Mouse (Mus musculus) embryonic facial prominence, embryonic 14.5 days (tissue): ENCODE data around the gene Lyst. TPM values are rescaled to one million over a fixed set of nuclear protein-coding genes. Genes with fewer than 3 reads are reported as not detected.
"Not testable (repeated sequence)": the region's sequence is repeated elsewhere in the genome, so short reads cannot be mapped to it uniquely, and the experiment has no call there.

ENCODE experiments used
- ATAC-seq: fragments of 200-750 bp; cut with Nextera tagmentation; 2 replicates; pipeline ENCODE4 v1.8.0; 2017; ENCODE audit warnings: low read depth, moderate number of reproducible peaks, moderate TSS enrichment
- DNase-seq: peaks from one replicate; pipeline ENCODE4 v3.0.0-alpha.2; 2015; ENCODE audit warnings: low spot score
- H3K27ac ChIP-seq: fragments of 300-500 bp; sonication (generic); replicated peaks from 2 replicates; pipeline ENCODE4 v1.5.1; 2014; ENCODE audit warnings: low read depth, mild to moderate bottlenecking, low read length, moderate library complexity
- H3K27me3 ChIP-seq: fragments of 300-500 bp; sonication (generic); replicated peaks from 2 replicates; pipeline ENCODE4 v1.6.1; 2014; ENCODE audit warnings: low read length; ENCODE audit not compliant: control insufficient read depth, insufficient read depth
- H3K36me3 ChIP-seq: fragments of 300-500 bp; sonication (generic); 2 replicates; pipeline ENCODE4 v1.6.1; 2014; ENCODE audit warnings: low read length, mixed read lengths; ENCODE audit not compliant: control insufficient read depth, insufficient read depth
- H3K4me1 ChIP-seq: fragments of 300-500 bp; sonication (generic); 2 replicates; pipeline ENCODE4 v1.6.1; 2014; ENCODE audit warnings: antibody characterized with exemption, low read length; ENCODE audit not compliant: control insufficient read depth, insufficient read depth
- H3K4me2 ChIP-seq: fragments of 300-500 bp; sonication (generic); 2 replicates; pipeline ENCODE4 v1.6.1; 2014; ENCODE audit warnings: low read depth, mild to moderate bottlenecking, low read length, moderate library complexity, mixed read lengths
- H3K4me3 ChIP-seq: fragments of 300-500 bp; sonication (generic); 2 replicates; pipeline ENCODE4 v1.5.1; 2014; ENCODE audit warnings: low read depth, mild to moderate bottlenecking, low read length
- H3K9ac ChIP-seq: fragments of 300-500 bp; sonication (generic); 2 replicates; pipeline ENCODE4 v1.6.1; 2014; ENCODE audit warnings: low read depth, mild to moderate bottlenecking, low read length, moderate library complexity, mixed read lengths
- H3K9me3 ChIP-seq: fragments of 300-500 bp; sonication (generic); 2 replicates; pipeline ENCODE4 v1.6.1; 2016; ENCODE audit warnings: low read length; ENCODE audit not compliant: control insufficient read depth
- WGBS: fragments of 180-500 bp; shearing (Covaris S2); extraction: QIAGEN DNeasy Blood & Tissue Kit; methylation state at CpG from one replicate; pipeline ENCODE4 v1.1.7; 2014; 5-methylcytosine and 5-hydroxymethylcytosine counted together
- polyA plus RNA-seq: library from polyadenylated mRNA; unstranded; fragments of >200 nt; fragmentation: Nextera tagmentation; extraction: Ambion mirVana; gene quantifications from 2 replicates; pipeline ENCODE4 v1.2.1, GENCODE M21; 2014

The Lyst gene
- polyA plus RNA-seq, 1 experiment from 2014 or later, result 4.5 TPM

DNA sequence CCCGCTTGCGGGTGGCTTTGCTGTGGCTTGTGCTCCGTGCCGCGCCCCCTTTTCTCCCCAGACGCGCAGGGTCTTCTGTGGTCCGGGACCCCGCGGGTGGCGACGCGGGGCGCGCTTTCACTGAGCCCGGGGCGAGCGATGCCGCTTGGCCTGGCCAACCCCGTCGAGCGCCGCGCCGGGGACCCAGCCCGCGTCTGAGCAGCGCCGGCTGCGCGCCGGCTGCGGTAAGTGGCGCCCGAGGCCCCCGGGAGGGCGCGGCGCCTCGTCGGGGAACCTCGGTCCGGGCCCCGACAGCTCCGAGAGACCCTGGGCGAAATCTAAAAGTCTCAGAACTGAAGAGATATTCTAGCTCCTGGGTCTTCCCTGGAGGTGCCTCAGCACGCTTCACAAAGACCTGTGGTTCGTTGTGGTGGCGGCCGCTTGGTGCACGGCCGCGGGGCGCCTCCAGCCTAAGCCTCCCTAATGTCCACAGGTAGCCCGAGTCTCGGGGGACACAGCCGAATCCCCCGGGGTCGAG is 194.3 kb downstream of the Lyst start:
- DNase-seq, result no peak
- no peak overlapping the region for H3K27ac ChIP-seq
- WGBS, result 0% methylated on average over 10 of the region's 59 CpGs
- peak overlapping the region; percentile 60 for H3K4me3 ChIP-seq
- peak; percentile 64 for ATAC-seq
- H3K4me2 ChIP-seq, result peak overlapping the region; percentile 95
- H3K9me3 ChIP-seq, result no peaks in the 10 kb centered on the region
- H3K36me3 ChIP-seq, result no peaks in the 10 kb centered on the region
- peaks cover 33% of the 10 kb centered on the region for H3K27me3 ChIP-seq
- peaks cover 9% of the 10 kb centered on the region; the same call in 1 of the 2 replicates for H3K4me1 ChIP-seq
- H3K9ac ChIP-seq, result peak overlapping the region; percentile 58

DNA sequence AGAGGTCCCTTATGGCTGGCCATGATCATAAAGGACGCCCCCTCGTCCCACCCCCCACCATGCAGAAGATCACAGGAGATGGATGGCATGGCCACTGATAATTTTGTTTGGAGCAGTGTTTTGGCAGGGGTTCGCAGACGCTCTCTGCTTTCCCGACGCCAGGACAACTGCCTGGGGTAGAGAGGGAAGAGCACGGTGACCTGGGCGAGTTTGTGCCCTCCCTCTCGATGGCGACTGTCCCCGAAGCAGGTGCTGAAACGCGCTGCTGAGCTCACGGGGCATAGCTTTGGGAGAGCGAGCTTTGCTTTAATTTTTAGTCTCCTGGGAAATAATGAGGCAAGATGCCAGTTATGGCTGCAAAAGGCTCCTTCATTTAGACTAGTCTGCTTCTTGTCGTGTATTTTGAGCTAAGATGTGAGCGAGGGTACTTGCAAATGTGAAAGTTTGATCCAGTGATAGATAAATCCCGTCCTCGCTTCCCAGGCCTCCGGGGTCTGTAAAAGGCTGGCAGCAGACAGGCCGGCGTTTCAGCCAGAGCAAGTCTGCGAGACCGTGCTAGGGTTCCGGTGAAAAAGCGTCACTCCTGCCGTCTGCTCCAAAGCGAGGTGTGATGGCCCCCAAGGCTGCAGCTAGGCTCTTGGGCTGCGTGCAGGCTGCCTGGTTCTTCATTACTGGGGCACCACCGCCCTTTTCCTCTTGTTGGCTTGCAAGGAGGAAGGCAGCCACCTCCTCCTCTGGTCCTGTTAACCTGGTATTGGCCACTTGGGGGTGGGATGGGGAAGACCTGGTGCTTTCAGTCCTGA is 195.0 kb downstream of the Lyst start:
- no peak overlapping the region for H3K27ac ChIP-seq
- H3K27me3 ChIP-seq, result peaks cover 33% of the 10 kb centered on the region
- peaks cover 9% of the 10 kb centered on the region; the same call in 1 of the 2 replicates for H3K4me1 ChIP-seq
- H3K36me3 ChIP-seq, result no peaks in the 10 kb centered on the region
- peak; percentile 69 for DNase-seq
- peak overlapping the region; percentile 58; the same call in 1 of the 2 replicates for H3K9ac ChIP-seq
- 2% methylated on average over 28 of the region's 30 CpGs for WGBS
- H3K4me2 ChIP-seq, result peak overlapping the region; percentile 95
- H3K4me3 ChIP-seq, result peak overlapping the region; percentile 60
- ATAC-seq, result peak; percentile 48; the same call in 1 of the 2 replicates
- no peaks in the 10 kb centered on the region for H3K9me3 ChIP-seq

DNA sequence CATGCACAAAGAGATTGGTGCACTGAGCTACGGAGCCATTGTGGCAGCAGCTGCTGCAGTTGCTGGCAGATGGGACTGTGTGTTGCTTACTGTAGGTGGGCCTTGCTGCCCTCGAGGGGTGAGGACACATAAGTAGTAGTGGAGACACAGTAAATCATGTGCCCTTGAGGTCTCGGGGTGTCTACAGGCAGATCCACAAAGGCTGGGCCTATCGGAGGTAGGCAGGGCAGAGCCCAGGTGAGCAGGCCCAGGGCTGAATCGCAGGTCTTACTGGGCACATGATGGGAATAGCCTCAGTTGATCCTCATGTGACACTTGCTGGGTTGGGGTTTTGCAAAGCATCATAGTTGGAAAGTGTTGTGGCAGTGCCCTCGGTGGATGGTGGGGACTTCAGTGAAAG is 196.8 kb downstream of the Lyst start:
- Histone ChIP-seq H3K27me3 (peaks cover 33% of the 10 kb centered on the region), H3K4me1 (peaks cover 9% of the 10 kb centered on the region; the same call in 1 of the 2 replicates), H3K9ac (no peak overlapping the region), H3K27ac (no peak overlapping the region), H3K4me3 (no peak overlapping the region), H3K4me2 (no peak overlapping the region), H3K9me3 (no peaks in the 10 kb centered on the region), H3K36me3 (no peaks in the 10 kb centered on the region)
- 86% methylated on average over 6 of the region's 6 CpGs for WGBS
- DNase-seq (no peak), ATAC-seq (no peak)

DNA sequence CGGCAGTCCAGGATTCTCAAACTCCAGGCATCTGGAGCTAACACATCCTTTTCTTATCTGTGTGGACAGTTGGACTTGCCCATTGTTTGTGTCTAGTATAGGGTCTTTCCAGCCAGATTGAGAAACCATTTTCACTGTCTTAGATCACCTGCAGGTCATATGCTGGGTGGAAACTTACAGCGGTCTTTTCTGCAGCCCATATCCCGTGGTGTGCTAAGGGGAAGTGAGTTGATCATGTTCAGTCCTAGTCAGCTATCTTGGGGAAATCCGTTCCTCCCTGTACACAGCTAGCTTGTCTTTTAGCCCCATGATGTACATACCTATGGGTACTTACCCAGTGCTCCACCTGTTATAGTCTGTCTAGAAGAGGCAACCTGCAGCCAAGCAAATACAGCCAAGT is 197.9 kb downstream of the Lyst start:
- Histone ChIP-seq H3K9me3 (no peaks in the 10 kb centered on the region), H3K27me3 (peaks cover 29% of the 10 kb centered on the region), H3K9ac (no peak overlapping the region), H3K4me2 (no peak overlapping the region), H3K27ac (no peak overlapping the region), H3K4me3 (no peak overlapping the region), H3K4me1 (peaks cover 9% of the 10 kb centered on the region; the same call in 1 of the 2 replicates), H3K36me3 (no peaks in the 10 kb centered on the region)
- WGBS, result 85% methylated on average over 4 of the region's 4 CpGs
- DNase-seq (no peak), ATAC-seq (no peak)

DNA sequence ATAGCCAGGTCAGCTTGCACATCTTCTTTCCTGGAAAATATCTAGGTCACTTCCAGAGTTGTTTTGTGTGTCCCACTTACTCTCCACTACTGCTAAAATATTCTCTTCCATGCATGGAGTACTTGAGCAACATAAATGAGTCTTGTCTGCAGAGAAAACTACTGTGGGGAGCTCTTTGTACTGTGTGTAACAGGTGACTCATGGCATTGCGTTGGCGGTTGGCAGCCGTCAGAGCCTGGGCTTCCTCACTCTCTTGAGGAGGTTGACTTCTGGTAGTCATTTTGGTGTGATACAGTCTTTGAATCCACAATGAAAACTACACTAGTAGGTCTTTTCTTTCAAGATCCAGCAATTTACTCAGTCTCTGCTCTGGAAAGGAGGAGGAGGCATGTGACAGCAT is 201.8 kb downstream of the Lyst start:
- DNase-seq, result no peak
- Histone ChIP-seq H3K36me3 (no peaks in the 10 kb centered on the region), H3K9ac (no peak overlapping the region), H3K4me1 (no peaks in the 10 kb centered on the region), H3K27me3 (no peaks in the 10 kb centered on the region), H3K4me2 (no peak overlapping the region), H3K9me3 (no peaks in the 10 kb centered on the region), H3K4me3 (no peak overlapping the region), H3K27ac (no peak overlapping the region)
- no peak for ATAC-seq
- WGBS, result 84% methylated on average over 3 of the region's 3 CpGs

DNA sequence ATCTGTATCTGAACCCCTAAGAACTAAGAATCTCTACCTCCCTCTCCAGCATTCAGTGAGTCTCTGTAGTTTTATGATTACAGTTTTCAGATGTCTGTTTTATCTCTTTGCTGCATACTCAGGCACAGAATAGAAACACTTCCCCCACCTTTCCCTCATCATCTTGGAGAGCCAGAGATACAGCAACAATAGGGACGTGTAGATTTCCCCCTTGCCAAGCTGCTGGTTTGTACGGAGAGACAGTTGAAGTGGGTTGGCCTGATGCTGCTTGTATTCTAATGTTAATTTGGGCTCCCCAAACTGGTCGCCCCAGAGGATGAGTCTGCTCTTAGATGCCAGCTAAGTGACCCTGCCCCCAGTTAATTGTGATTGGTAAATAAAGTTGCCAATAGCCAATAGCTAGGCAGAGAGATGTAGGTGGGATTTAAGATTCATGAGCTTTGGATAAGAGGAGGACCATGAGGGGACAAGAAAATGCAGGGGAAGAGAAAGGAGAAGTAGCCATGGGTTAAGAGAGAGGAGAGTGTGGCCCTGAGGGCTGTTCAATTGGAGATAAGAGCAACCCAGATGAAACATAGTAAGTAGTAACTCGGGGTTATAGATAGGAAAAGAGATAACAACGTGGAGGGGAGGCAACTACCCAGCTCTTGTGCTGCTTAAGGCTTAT is 205.1 kb downstream of the Lyst start:
- ATAC-seq (no peak), DNase-seq (no peak)
- Histone ChIP-seq H3K27me3 (no peaks in the 10 kb centered on the region), H3K9ac (no peak overlapping the region), H3K27ac (no peak overlapping the region), H3K36me3 (no peaks in the 10 kb centered on the region), H3K4me2 (no peak overlapping the region), H3K4me1 (no peaks in the 10 kb centered on the region), H3K4me3 (no peak overlapping the region), H3K9me3 (no peaks in the 10 kb centered on the region)
- 32% methylated on average over 5 of the region's 5 CpGs for whole genome bisulfite sequencing

DNA sequence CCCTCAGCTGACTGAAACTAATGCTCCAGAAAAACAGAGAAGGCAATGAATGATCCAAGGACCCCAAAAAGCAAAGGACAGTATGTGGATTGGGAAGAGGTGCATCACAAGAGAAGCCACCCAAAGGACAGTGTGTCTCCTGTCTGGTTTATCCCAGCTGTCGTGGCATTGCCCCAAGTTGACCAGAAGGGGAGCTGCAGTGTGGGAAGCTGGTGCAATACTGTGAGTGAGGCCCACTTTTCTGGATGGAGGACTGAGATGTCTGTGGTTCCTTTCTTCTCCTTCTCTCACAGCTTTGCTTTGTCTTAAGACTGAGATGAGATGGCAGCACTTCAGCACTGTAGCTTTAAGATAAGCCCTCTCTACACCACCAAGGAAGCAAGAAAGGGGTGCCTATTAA is 205.9 kb downstream of the Lyst start:
- no peak for ATAC-seq

DNA sequence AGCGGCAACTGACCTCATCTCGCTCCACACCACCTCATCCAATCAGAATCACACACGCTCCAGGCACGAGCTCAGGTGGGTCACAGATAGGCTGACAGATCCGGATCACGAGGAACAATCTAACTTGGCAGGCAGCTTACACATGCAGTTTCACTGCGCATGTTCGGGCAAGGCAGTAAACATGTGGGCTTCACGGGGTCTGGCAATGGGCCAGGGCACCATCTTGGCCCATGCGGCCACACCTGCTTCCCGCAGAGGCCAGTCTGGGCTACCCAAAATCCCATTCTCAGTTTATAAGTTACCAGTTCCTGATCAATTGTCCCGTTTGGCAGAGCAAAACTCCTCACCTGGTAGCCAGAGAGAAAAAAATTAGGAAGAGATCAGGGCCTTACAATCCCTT is 207.6 kb downstream of the Lyst start:
- not testable (repeated sequence) for H3K4me1 ChIP-seq, H3K9me3 ChIP-seq, H3K27me3 ChIP-seq, H3K27ac ChIP-seq, H3K4me3 ChIP-seq, DNase-seq, H3K4me2 ChIP-seq, H3K36me3 ChIP-seq, H3K9ac ChIP-seq, ATAC-seq
- WGBS, result 90% methylated on average over 12 of the region's 12 CpGs

More for the DNA sequence above, 205.9 kb downstream of the Lyst start:
- 86% methylated on average over 1 of the region's 1 CpGs for WGBS
- no peaks in the 10 kb centered on the region for H3K9me3 ChIP-seq
- H3K4me3 ChIP-seq, result no peak overlapping the region
- DNase-seq, result no peak
- no peaks in the 10 kb centered on the region for H3K36me3 ChIP-seq
- no peaks in the 10 kb centered on the region for H3K4me1 ChIP-seq
- H3K4me2 ChIP-seq, result no peak overlapping the region
- no peaks in the 10 kb centered on the region for H3K27me3 ChIP-seq
- H3K9ac ChIP-seq, result no peak overlapping the region
- H3K27ac ChIP-seq, result no peak overlapping the region
